Mouse (Mus musculus) hindbrain, embryonic 13.5 days (tissue): ENCODE measurements at regions not wholly inside any gene's neighbourhood (a gene's known extent, or its start where the extent isn't known, plus 50 kb on each side); places are given as distances from the start of the nearest gene placed in this dataset.

ENCODE experiments used
- ATAC-seq: fragments of 200-750 bp; cut with Nextera tagmentation; 2 replicates; pipeline ENCODE4 v1.8.0; 2017; ENCODE audit warnings: moderate TSS enrichment; ENCODE audit not compliant: low FRiP score
- H3K27ac ChIP-seq: fragments of 300-500 bp; sonication (generic); 2 replicates; pipeline ENCODE4 v1.5.1; 2015; ENCODE audit warnings: inconsistent platforms, mild to moderate bottlenecking, moderate library complexity
- H3K27me3 ChIP-seq: fragments of 300-500 bp; sonication (generic); 2 replicates; pipeline ENCODE4 v1.6.1; 2015; ENCODE audit warnings: mild to moderate bottlenecking, inconsistent platforms
- H3K36me3 ChIP-seq: fragments of 300-500 bp; sonication (generic); 2 replicates; pipeline ENCODE4 v1.6.1; 2015; ENCODE audit warnings: mild to moderate bottlenecking, inconsistent platforms
- H3K4me1 ChIP-seq: fragments of 300-500 bp; sonication (generic); replicated peaks from 2 replicates; pipeline ENCODE4 v1.6.1; 2015; ENCODE audit warnings: inconsistent platforms
- H3K4me2 ChIP-seq: fragments of 300-500 bp; sonication (generic); 2 replicates; pipeline ENCODE4 v1.6.1; 2015; ENCODE audit warnings: inconsistent platforms, mild to moderate bottlenecking, moderate library complexity
- H3K4me3 ChIP-seq: fragments of 300-500 bp; sonication (generic); 2 replicates; pipeline ENCODE4 v1.5.1; 2015; ENCODE audit warnings: mild to moderate bottlenecking, inconsistent platforms
- H3K9ac ChIP-seq: fragments of 300-500 bp; sonication (generic); 2 replicates; pipeline ENCODE4 v1.6.1; 2015; ENCODE audit warnings: mild to moderate bottlenecking, inconsistent platforms
- H3K9me3 ChIP-seq: fragments of 300-500 bp; sonication (generic); 2 replicates; pipeline ENCODE4 v1.6.1; 2016; ENCODE audit warnings: inconsistent platforms
- WGBS: fragments of 180-500 bp; shearing (Covaris S2); methylation state at CpG from one replicate; pipeline ENCODE4 v1.1.7; 2015; 5-methylcytosine and 5-hydroxymethylcytosine counted together

- Histone ChIP-seq H3K9ac (no peak overlapping the region), H3K9me3 (no peaks in the 10 kb centered on the region), H3K4me1 (no peaks in the 10 kb centered on the region), H3K27me3 (no peaks in the 10 kb centered on the region), H3K4me2 (no peak overlapping the region), H3K36me3 (no peaks in the 10 kb centered on the region), H3K27ac (no peak overlapping the region), H3K4me3 (no peak overlapping the region)
- no peak for ATAC-seq
- 87% methylated on average over 1 of the region's 1 CpGs for WGBS
Measured at GRCm38 (mm10) chr4:105983018-105983417, 193.3 kb downstream of the Gm12728 start.

GRCm38 (mm10) chr4:105987963-105988602, 198.4 kb downstream of the Gm12728 start:
- no peaks in the 10 kb centered on the region for H3K9me3 ChIP-seq
- 82% methylated on average over 5 of the region's 5 CpGs for WGBS
- H3K36me3 ChIP-seq, result no peaks in the 10 kb centered on the region
- no peak for ATAC-seq
- no peak overlapping the region for H3K4me3 ChIP-seq
- H3K4me1 ChIP-seq, result no peaks in the 10 kb centered on the region
- H3K27ac ChIP-seq, result no peak overlapping the region
- no peak overlapping the region for H3K9ac ChIP-seq
- no peaks in the 10 kb centered on the region for H3K27me3 ChIP-seq
- no peak overlapping the region for H3K4me2 ChIP-seq

DNA sequence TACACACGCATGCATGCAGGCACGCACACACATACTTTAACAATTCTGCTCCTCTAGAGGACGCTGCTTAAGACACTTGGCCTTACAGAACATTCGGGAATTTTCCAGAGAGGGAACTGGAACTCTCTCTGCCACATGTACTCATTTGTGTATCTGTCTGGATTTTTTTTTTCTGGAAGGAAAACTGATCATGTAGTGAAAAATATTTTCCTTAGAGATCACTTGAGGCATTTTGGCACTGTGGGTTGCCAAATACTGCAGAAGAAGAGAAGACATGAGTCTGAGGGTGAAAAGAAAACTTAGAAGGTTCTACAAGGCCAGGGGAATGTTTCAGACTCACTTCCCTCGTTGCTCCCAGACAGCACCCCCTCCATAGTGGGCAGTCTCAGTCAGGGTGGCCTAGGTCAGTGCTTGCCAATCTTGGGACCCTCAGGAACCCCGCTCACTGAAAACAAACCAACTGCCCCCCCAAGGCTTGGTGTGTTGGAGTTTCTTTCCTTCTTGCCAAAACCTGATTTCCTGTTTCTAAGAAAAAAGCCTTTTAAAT, 203.0 kb downstream of the Gm12728 start:
- 80% methylated on average over 6 of the region's 6 CpGs for WGBS

GRCm38 (mm10) chr4:105994390-105994798, 204.7 kb downstream of the Gm12728 start:
- Histone ChIP-seq H3K4me2 (no peak overlapping the region), H3K4me3 (no peak overlapping the region), H3K36me3 (no peaks in the 10 kb centered on the region), H3K9me3 (no peaks in the 10 kb centered on the region), H3K27me3 (no peaks in the 10 kb centered on the region), H3K4me1 (0 out of 2 replicates have a peak, but pooled peaks cover 5% of the 10 kb centered on the region), H3K27ac (no peak overlapping the region), H3K9ac (no peak overlapping the region)
- no peak for ATAC-seq
- WGBS, result 83% methylated on average over 14 of the region's 14 CpGs

More for the DNA sequence above, 203.0 kb downstream of the Gm12728 start:
- Histone ChIP-seq H3K27ac (no peak overlapping the region), H3K9me3 (no peaks in the 10 kb centered on the region), H3K4me2 (no peak overlapping the region), H3K9ac (no peak overlapping the region), H3K4me3 (no peak overlapping the region), H3K36me3 (no peaks in the 10 kb centered on the region), H3K4me1 (0 out of 2 replicates have a peak, but pooled peaks cover 5% of the 10 kb centered on the region), H3K27me3 (no peaks in the 10 kb centered on the region)
- ATAC-seq, result no peak

GRCm38 (mm10) chr4:105996060-105996459, 206.4 kb downstream of the Gm12728 start:
- no peak overlapping the region for H3K27ac ChIP-seq
- no peaks in the 10 kb centered on the region for H3K36me3 ChIP-seq
- no peak overlapping the region for H3K9ac ChIP-seq
- ATAC-seq, result no peak
- 83% methylated on average over 4 of the region's 4 CpGs for WGBS
- 0 out of 2 replicates have a peak, but pooled peaks cover 5% of the 10 kb centered on the region for H3K4me1 ChIP-seq
- H3K27me3 ChIP-seq, result no peaks in the 10 kb centered on the region
- H3K9me3 ChIP-seq, result no peaks in the 10 kb centered on the region
- no peak overlapping the region for H3K4me2 ChIP-seq
- no peak overlapping the region for H3K4me3 ChIP-seq

- Histone ChIP-seq H3K36me3 (no peaks in the 10 kb centered on the region), H3K27me3 (no peaks in the 10 kb centered on the region), H3K27ac (no peak overlapping the region; the same call in 1 of the 2 replicates), H3K4me1 (0 out of 2 replicates have a peak, but pooled peaks cover 5% of the 10 kb centered on the region), H3K4me2 (no peak overlapping the region), H3K9me3 (no peaks in the 10 kb centered on the region), H3K4me3 (no peak overlapping the region), H3K9ac (no peak overlapping the region)
- ATAC-seq, result no peak
- 74% methylated on average over 3 of the region's 3 CpGs for WGBS
Measured at GRCm38 (mm10) chr4:105996893-105997630, 207.4 kb downstream of the Gm12728 start.

- 0 out of 2 replicates have a peak, but pooled peaks cover under 1% of the 10 kb centered on the region for H3K4me1 ChIP-seq
- 88% methylated on average over 3 of the region's 3 CpGs for WGBS
- no peaks in the 10 kb centered on the region for H3K36me3 ChIP-seq
- H3K27me3 ChIP-seq, result no peaks in the 10 kb centered on the region
- H3K9ac ChIP-seq, result no peak overlapping the region
- H3K4me2 ChIP-seq, result no peak overlapping the region
- no peaks in the 10 kb centered on the region for H3K9me3 ChIP-seq
- no peak overlapping the region for H3K4me3 ChIP-seq
- ATAC-seq, result no peak
- no peak overlapping the region for H3K27ac ChIP-seq
Measured at GRCm38 (mm10) chr4:106002516-106002915, 212.8 kb downstream of the Gm12728 start.

- H3K4me1 ChIP-seq, result peaks cover 7% of the 10 kb centered on the region
- H3K4me3 ChIP-seq, result no peak overlapping the region
- no peaks in the 10 kb centered on the region for H3K27me3 ChIP-seq
- no peaks in the 10 kb centered on the region for H3K36me3 ChIP-seq
- H3K9ac ChIP-seq, result no peak overlapping the region
- no peak overlapping the region for H3K4me2 ChIP-seq
- 87% methylated on average over 5 of the region's 5 CpGs for WGBS
- H3K27ac ChIP-seq, result no peak overlapping the region
- H3K9me3 ChIP-seq, result no peaks in the 10 kb centered on the region
- no peak for ATAC-seq
Measured at GRCm38 (mm10) chr4:106005936-106006335, 216.3 kb downstream of the Gm12728 start.

GRCm38 (mm10) chr4:106007334-106008190, 217.9 kb downstream of the Gm12728 start:
- H3K4me1 ChIP-seq, result peaks cover 7% of the 10 kb centered on the region
- no peaks in the 10 kb centered on the region for H3K9me3 ChIP-seq
- no peak overlapping the region for H3K4me3 ChIP-seq
- H3K9ac ChIP-seq, result no peak overlapping the region
- WGBS, result 69% methylated on average over 8 of the region's 8 CpGs
- no peaks in the 10 kb centered on the region for H3K27me3 ChIP-seq
- ATAC-seq, result no peak
- H3K27ac ChIP-seq, result no peak overlapping the region
- H3K4me2 ChIP-seq, result no peak overlapping the region
- H3K36me3 ChIP-seq, result no peaks in the 10 kb centered on the region

- H3K9ac ChIP-seq, result no peak overlapping the region
- WGBS, result 89% methylated on average over 6 of the region's 6 CpGs
- H3K27ac ChIP-seq, result no peak overlapping the region
- H3K4me1 ChIP-seq, result peaks cover 10% of the 10 kb centered on the region
- H3K36me3 ChIP-seq, result no peaks in the 10 kb centered on the region
- H3K4me3 ChIP-seq, result no peak overlapping the region
- H3K9me3 ChIP-seq, result no peaks in the 10 kb centered on the region
- no peak for ATAC-seq
- no peak overlapping the region for H3K4me2 ChIP-seq
- no peaks in the 10 kb centered on the region for H3K27me3 ChIP-seq
Measured at GRCm38 (mm10) chr4:106017065-106017646, 227.5 kb downstream of the Gm12728 start.

DNA sequence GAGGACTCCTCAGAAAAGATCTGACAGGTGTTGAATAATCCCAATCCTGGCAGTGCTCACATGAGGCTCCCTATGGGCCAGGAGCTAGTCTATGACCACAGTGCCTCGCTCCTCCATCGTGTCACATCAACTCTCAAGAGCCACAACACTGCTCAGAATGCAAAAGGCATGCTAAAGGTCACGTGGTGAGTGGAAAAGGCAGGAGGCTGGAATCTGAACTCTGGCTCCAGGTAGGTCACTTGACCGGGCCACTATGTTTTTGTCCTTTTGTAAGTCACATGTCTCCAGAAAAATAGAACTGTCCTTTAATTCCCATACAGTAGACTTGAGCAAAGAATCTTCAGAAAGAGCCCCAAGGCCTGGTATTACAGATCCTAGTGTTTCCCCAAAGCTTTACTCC, 229.3 kb downstream of the Gm12728 start:
- no peaks in the 10 kb centered on the region for H3K27me3 ChIP-seq
- H3K9me3 ChIP-seq, result no peaks in the 10 kb centered on the region
- H3K4me2 ChIP-seq, result no peak overlapping the region
- H3K27ac ChIP-seq, result no peak overlapping the region
- no peak overlapping the region for H3K4me3 ChIP-seq
- H3K4me1 ChIP-seq, result peaks cover 10% of the 10 kb centered on the region
- H3K9ac ChIP-seq, result no peak overlapping the region
- 82% methylated on average over 4 of the region's 4 CpGs for WGBS
- H3K36me3 ChIP-seq, result no peaks in the 10 kb centered on the region
- ATAC-seq, result no peak

GRCm38 (mm10) chr4:106020338-106020737, 230.7 kb downstream of the Gm12728 start:
- no peak for ATAC-seq
- Histone ChIP-seq H3K4me1 (peaks cover 10% of the 10 kb centered on the region), H3K9me3 (no peaks in the 10 kb centered on the region), H3K27ac (no peak overlapping the region), H3K4me3 (no peak overlapping the region), H3K4me2 (no peak overlapping the region), H3K27me3 (no peaks in the 10 kb centered on the region), H3K36me3 (no peaks in the 10 kb centered on the region), H3K9ac (no peak overlapping the region)
- 67% methylated on average over 4 of the region's 4 CpGs for WGBS
